Mouse (Mus musculus) embryonic facial prominence, embryonic 15.5 days (tissue): Measurements from ENCODE around the gene Adar. TPM values are rescaled to one million over a fixed set of nuclear protein-coding genes. Genes with fewer than 3 reads are reported as not detected.

Source experiments
- ATAC-seq: fragments of 200-750 bp; cut with Nextera tagmentation; 2 replicates; pipeline ENCODE4 v1.8.0; 2017; ENCODE audit warnings: low read depth, moderate TSS enrichment; ENCODE audit not compliant: insufficient number of reproducible peaks, low FRiP score, low TSS enrichment
- H3K27ac ChIP-seq: fragments of 300-500 bp; sonication (generic); replicated peaks from 2 replicates; pipeline ENCODE4 v1.5.1; 2015; ENCODE audit warnings: mild to moderate bottlenecking, inconsistent platforms
- H3K27me3 ChIP-seq: fragments of 300-500 bp; sonication (generic); 2 replicates; pipeline ENCODE4 v1.6.1; 2015; ENCODE audit warnings: inconsistent platforms
- H3K36me3 ChIP-seq: fragments of 300-500 bp; sonication (generic); 2 replicates; pipeline ENCODE4 v1.6.1; 2015; ENCODE audit warnings: mild to moderate bottlenecking, inconsistent platforms
- H3K4me1 ChIP-seq: fragments of 300-500 bp; sonication (generic); 2 replicates; pipeline ENCODE4 v1.6.1; 2015; ENCODE audit warnings: inconsistent platforms
- H3K4me2 ChIP-seq: fragments of 300-500 bp; sonication (generic); replicated peaks from 2 replicates; pipeline ENCODE4 v1.6.1; 2015; ENCODE audit warnings: mild to moderate bottlenecking, inconsistent platforms
- H3K4me3 ChIP-seq: fragments of 300-500 bp; sonication (generic); replicated peaks from 2 replicates; pipeline ENCODE4 v1.5.1; 2015; ENCODE audit warnings: mild to moderate bottlenecking, inconsistent platforms
- H3K9ac ChIP-seq: fragments of 300-500 bp; sonication (generic); 2 replicates; pipeline ENCODE4 v1.6.1; 2015; ENCODE audit warnings: inconsistent platforms
- H3K9me3 ChIP-seq: fragments of 300-500 bp; sonication (generic); replicated peaks from 2 replicates; pipeline ENCODE4 v1.6.1; 2016; ENCODE audit warnings: inconsistent platforms
- WGBS: fragments of 180-500 bp; shearing (Covaris S2); methylation state at CpG from one replicate; pipeline ENCODE4 v1.1.7; 2015; 5-methylcytosine and 5-hydroxymethylcytosine counted together
- polyA plus RNA-seq: library from polyadenylated mRNA; unstranded; fragments of >200 nt; fragmentation: Nextera tagmentation; extraction: Ambion mirVana; gene quantifications from 2 replicates; pipeline ENCODE4 v1.2.1, GENCODE M21; 2015

The Adar gene
- polyA plus RNA-seq, 1 experiment from 2014 or later, result 11.5 TPM

- WGBS, result 42% methylated on average over 15 of the region's 15 CpGs
Observed at GRCm38 (mm10) chr3:89774236-89774960, 59.6 kb downstream of the Adar start.

GRCm38 (mm10) chr3:89776001-89776400 is 61.2 kb downstream of the Adar start:
- Histone ChIP-seq H3K9ac (no peak overlapping the region), H3K4me2 (no peak overlapping the region)

More at GRCm38 (mm10) chr3:89774236-89774960, 59.6 kb downstream of the Adar start:
- Histone ChIP-seq H3K27ac (no peak overlapping the region; the same call in 1 of the 2 replicates), H3K9me3 (no peaks in the 10 kb centered on the region), H3K9ac (peak overlapping the region; percentile 99), H3K4me1 (peaks cover 39% of the 10 kb centered on the region), H3K36me3 (peaks cover 35% of the 10 kb centered on the region), H3K4me3 (peak overlapping the region; percentile 98), H3K27me3 (no peaks in the 10 kb centered on the region), H3K4me2 (peak overlapping the region; percentile 82)
- ATAC-seq, result no peak

GRCm38 (mm10) chr3:89780102-89780501 is 65.3 kb downstream of the Adar start:
- Histone ChIP-seq H3K4me1 (peaks cover 24% of the 10 kb centered on the region), H3K27ac (no peak overlapping the region), H3K36me3 (peaks cover 78% of the 10 kb centered on the region), H3K4me3 (no peak overlapping the region), H3K4me2 (no peak overlapping the region), H3K9me3 (no peaks in the 10 kb centered on the region), H3K9ac (no peak overlapping the region), H3K27me3 (no peaks in the 10 kb centered on the region)
- no peak for ATAC-seq
- 80% methylated on average over 4 of the region's 4 CpGs for WGBS

More at GRCm38 (mm10) chr3:89776001-89776400, 61.2 kb downstream of the Adar start:
- no peaks in the 10 kb centered on the region for H3K9me3 ChIP-seq
- no peaks in the 10 kb centered on the region for H3K27me3 ChIP-seq
- peaks cover 39% of the 10 kb centered on the region for H3K4me1 ChIP-seq
- H3K4me3 ChIP-seq, result no peak overlapping the region
- WGBS, result 79% methylated on average over 4 of the region's 4 CpGs
- H3K36me3 ChIP-seq, result peaks cover 51% of the 10 kb centered on the region
- no peak for ATAC-seq
- no peak overlapping the region for H3K27ac ChIP-seq

GRCm38 (mm10) chr3:89781640-89782039 is 66.8 kb downstream of the Adar start:
- Histone ChIP-seq H3K27ac (no peak overlapping the region), H3K36me3 (peaks cover 69% of the 10 kb centered on the region), H3K27me3 (no peaks in the 10 kb centered on the region), H3K4me1 (peaks cover 20% of the 10 kb centered on the region; the same call in 1 of the 2 replicates), H3K4me2 (no peak overlapping the region), H3K4me3 (no peak overlapping the region), H3K9ac (no peak overlapping the region), H3K9me3 (no peaks in the 10 kb centered on the region)
- WGBS, result 77% methylated on average over 5 of the region's 5 CpGs
- no peak for ATAC-seq

- H3K27ac ChIP-seq, result peak overlapping the region; percentile 61
- H3K36me3 ChIP-seq, result peaks cover 35% of the 10 kb centered on the region
- peaks cover 20% of the 10 kb centered on the region; the same call in 1 of the 2 replicates for H3K4me1 ChIP-seq
- H3K4me3 ChIP-seq, result no peak overlapping the region
- H3K4me2 ChIP-seq, result peak overlapping the region; percentile 5; the same call in 1 of the 2 replicates
- no peaks in the 10 kb centered on the region for H3K9me3 ChIP-seq
- H3K27me3 ChIP-seq, result no peaks in the 10 kb centered on the region
- 19% methylated on average over 11 of the region's 11 CpGs for WGBS
- ATAC-seq, result 0 out of 2 replicates have a peak, but pooled peaks have one; percentile 44
- H3K9ac ChIP-seq, result no peak overlapping the region
Observed at GRCm38 (mm10) chr3:89784991-89785753, 70.3 kb downstream of the Adar start.

GRCm38 (mm10) chr3:89786275-89786674 is 71.5 kb downstream of the Adar start:
- Histone ChIP-seq H3K4me1 (peaks cover 20% of the 10 kb centered on the region; the same call in 1 of the 2 replicates), H3K27ac (no peak overlapping the region), H3K36me3 (peaks cover 24% of the 10 kb centered on the region), H3K27me3 (no peaks in the 10 kb centered on the region), H3K4me3 (no peak overlapping the region), H3K9ac (no peak overlapping the region), H3K9me3 (no peaks in the 10 kb centered on the region), H3K4me2 (no peak overlapping the region)
- 72% methylated on average over 6 of the region's 6 CpGs for WGBS
- ATAC-seq, result no peak

- Histone ChIP-seq H3K27me3 (no peaks in the 10 kb centered on the region), H3K36me3 (no peaks in the 10 kb centered on the region; the same call in 1 of the 2 replicates), H3K4me2 (no peak overlapping the region), H3K4me3 (no peak overlapping the region), H3K9ac (no peak overlapping the region), H3K4me1 (peaks cover 20% of the 10 kb centered on the region; the same call in 1 of the 2 replicates), H3K9me3 (no peaks in the 10 kb centered on the region), H3K27ac (no peak overlapping the region)
- ATAC-seq, result no peak
- WGBS, result 78% methylated on average over 16 of the region's 16 CpGs
Observed at GRCm38 (mm10) chr3:89788680-89789352, 74.0 kb downstream of the Adar start.

- 59% methylated on average over 2 of the region's 2 CpGs for WGBS
- no peaks in the 10 kb centered on the region for H3K9me3 ChIP-seq
- no peaks in the 10 kb centered on the region for H3K36me3 ChIP-seq
- no peak overlapping the region for H3K27ac ChIP-seq
- ATAC-seq, result no peak
- no peaks in the 10 kb centered on the region for H3K4me1 ChIP-seq
- no peak overlapping the region for H3K4me2 ChIP-seq
- H3K4me3 ChIP-seq, result no peak overlapping the region
- H3K27me3 ChIP-seq, result no peaks in the 10 kb centered on the region
- H3K9ac ChIP-seq, result no peak overlapping the region
Observed at GRCm38 (mm10) chr3:89794616-89795015, 79.8 kb downstream of the Adar start.

- Histone ChIP-seq H3K4me3 (no peak overlapping the region), H3K27me3 (no peaks in the 10 kb centered on the region), H3K36me3 (no peaks in the 10 kb centered on the region), H3K4me2 (no peak overlapping the region), H3K9ac (no peak overlapping the region), H3K27ac (no peak overlapping the region), H3K9me3 (no peaks in the 10 kb centered on the region), H3K4me1 (no peaks in the 10 kb centered on the region)
- 50% methylated on average over 5 of the region's 5 CpGs for WGBS
- ATAC-seq, result no peak
Observed at GRCm38 (mm10) chr3:89795746-89796145, 80.9 kb downstream of the Adar start.

GRCm38 (mm10) chr3:89796358-89796757 is 81.5 kb downstream of the Adar start:
- WGBS, result 50% methylated on average over 4 of the region's 4 CpGs
- Histone ChIP-seq H3K4me1 (no peaks in the 10 kb centered on the region), H3K4me2 (no peak overlapping the region), H3K9me3 (no peaks in the 10 kb centered on the region), H3K36me3 (no peaks in the 10 kb centered on the region), H3K27me3 (no peaks in the 10 kb centered on the region), H3K9ac (no peak overlapping the region), H3K27ac (no peak overlapping the region), H3K4me3 (no peak overlapping the region)
- no peak for ATAC-seq

- H3K9ac ChIP-seq, result no peak overlapping the region
- WGBS, result 77% methylated on average over 3 of the region's 3 CpGs
- H3K27ac ChIP-seq, result no peak overlapping the region
- H3K9me3 ChIP-seq, result no peaks in the 10 kb centered on the region
- H3K36me3 ChIP-seq, result no peaks in the 10 kb centered on the region
- no peak overlapping the region for H3K4me2 ChIP-seq
- H3K4me3 ChIP-seq, result no peak overlapping the region
- H3K4me1 ChIP-seq, result no peaks in the 10 kb centered on the region
- ATAC-seq, result no peak
- H3K27me3 ChIP-seq, result no peaks in the 10 kb centered on the region
Observed at GRCm38 (mm10) chr3:89798518-89798917, 83.7 kb downstream of the Adar start.
